Mouse (Mus musculus) cerebellum, adult 2 months (tissue): ENCODE results near the gene Sirpb1c.

Source experiments
- CTCF ChIP-seq: fragments of 200-500 bp; IDR thresholded peaks from 2 replicates; pipeline ENCODE4 v1.5.1; 2011; ENCODE audit warnings: low read depth, mild to moderate bottlenecking, control low read depth, low read length, moderate library complexity, borderline replicate concordance; ENCODE audit not compliant: insufficient read depth
- POLR2A ChIP-seq: fragments of 200-500 bp; IDR thresholded peaks from 2 replicates; pipeline ENCODE4 v1.6.1; 2011; ENCODE audit warnings: low read length, control low read depth, borderline replicate concordance; ENCODE audit not compliant: insufficient read depth

DNA sequence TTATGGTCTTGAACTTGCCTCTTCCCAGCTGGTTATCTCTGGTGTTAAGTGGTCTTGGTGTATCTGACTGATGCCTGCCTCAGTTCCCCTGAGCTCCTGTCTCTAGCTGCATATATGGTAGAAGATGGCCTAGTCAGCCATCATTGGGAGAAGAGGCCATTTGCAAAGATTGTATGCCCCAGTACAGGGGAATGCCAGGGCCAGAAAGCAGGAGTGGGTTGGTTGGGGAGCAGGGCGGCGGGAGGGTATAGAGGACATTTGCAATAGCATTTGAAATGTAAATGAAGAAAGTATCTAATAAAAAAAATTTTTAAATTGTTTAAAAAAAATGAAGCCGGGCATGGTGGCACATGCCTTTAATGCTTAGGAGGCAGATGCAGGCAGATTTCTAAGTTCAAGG lies 38.1 kb upstream of the Sirpb1c start:
- TF ChIP-seq CTCF (no peak), POLR2A (no peak)
